Mouse (Mus musculus) CD8-positive naive resting alpha-beta T cell, adult 2 months (primary cell): ENCODE results near the gene Slco2a1.

Experiments used
- DNase-seq, 2 experiments: peaks; one replicate each; pipeline ENCODE4 v3.0.0; 2022; ENCODE audit warnings: low read depth in 2 of 2, low spot score in 2 of 2

The Slco2a1 gene

DNA sequence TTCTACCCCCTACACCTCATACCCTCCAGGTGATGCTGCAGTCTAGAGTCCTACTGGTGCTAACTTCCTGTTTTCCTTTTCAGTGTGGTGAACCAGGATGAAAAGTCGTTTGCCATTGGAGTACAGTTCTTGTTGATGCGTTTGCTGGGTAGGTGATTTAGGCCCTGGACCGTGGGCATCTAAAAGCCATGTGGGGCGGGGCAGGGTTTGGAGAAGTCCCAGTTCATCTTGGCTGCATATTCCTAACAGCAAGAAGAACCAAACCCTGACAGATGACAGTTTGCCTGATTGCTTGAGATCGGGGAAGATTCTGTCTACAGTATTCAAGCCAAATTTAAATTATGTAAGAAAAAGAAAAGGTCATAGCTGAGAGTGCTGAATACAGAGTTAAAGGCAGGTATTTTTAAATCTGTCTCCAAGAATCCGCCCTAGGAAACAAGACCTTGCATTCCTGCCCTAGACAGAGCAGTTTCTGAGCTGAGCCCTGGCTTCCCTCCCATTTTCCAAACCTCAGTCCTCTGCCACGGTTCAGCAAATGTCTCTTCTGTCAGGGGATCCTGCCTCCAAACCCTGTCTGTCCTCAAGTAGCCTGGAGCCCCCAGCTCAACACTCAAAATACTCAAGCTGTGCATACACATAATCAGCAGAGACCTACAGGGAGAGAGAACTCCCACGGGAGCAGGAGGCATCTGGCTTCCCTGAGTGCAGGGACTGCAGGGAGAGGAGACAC, 93.9 kb downstream of the Slco2a1 start:
- DNase-seq = no peak

GRCm38 (mm10) chr9:103083405-103083804, 94.9 kb downstream of the Slco2a1 start:
- no peak for DNase-seq

- no peak for DNase-seq
These were observed 98.2 kb downstream of the Slco2a1 start for GRCm38 (mm10) chr9:103086736-103087135.

- DNase-seq = no peak
These were observed 98.8 kb downstream of the Slco2a1 start for GRCm38 (mm10) chr9:103087301-103087700.

- DNase-seq = no peak
These were observed 100.1 kb downstream of the Slco2a1 start for GRCm38 (mm10) chr9:103088661-103089060.

DNA sequence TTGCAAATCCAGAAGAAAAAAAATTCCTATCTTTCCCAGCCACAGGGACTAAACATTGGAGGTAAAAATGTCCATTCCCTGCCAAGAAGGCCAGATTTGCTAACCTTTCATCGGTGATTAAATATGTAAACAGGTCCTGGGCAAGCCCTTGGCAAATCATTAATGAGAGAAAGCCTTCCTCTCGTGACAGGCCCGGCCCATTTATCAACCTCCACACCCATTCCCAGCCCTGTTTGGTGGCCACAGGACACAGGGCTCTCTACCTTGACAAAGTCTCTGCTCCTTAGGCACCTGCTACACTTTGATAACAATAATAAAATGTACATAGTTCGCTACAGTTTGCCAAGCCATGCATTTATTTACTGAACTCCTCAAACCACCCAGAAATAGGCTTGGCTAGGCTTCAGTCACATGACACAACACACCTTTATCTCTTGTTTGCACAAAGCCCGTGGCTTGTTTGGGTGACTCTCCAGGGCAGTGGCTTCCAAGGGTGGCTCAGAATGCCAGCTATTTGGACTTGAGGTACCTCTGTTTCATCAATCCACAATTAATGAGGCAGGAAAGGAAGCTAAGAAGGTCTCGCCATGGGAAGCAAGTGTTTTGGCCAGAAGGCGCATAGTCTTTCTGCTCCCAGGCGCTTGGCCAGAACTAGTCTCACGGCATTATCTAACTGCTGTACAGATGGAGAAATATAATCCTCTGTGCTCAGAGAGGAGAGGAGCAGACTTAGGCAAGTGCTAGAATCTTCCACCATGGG, 101.8 kb downstream of the Slco2a1 start:
- DNase-seq = no peak

DNA sequence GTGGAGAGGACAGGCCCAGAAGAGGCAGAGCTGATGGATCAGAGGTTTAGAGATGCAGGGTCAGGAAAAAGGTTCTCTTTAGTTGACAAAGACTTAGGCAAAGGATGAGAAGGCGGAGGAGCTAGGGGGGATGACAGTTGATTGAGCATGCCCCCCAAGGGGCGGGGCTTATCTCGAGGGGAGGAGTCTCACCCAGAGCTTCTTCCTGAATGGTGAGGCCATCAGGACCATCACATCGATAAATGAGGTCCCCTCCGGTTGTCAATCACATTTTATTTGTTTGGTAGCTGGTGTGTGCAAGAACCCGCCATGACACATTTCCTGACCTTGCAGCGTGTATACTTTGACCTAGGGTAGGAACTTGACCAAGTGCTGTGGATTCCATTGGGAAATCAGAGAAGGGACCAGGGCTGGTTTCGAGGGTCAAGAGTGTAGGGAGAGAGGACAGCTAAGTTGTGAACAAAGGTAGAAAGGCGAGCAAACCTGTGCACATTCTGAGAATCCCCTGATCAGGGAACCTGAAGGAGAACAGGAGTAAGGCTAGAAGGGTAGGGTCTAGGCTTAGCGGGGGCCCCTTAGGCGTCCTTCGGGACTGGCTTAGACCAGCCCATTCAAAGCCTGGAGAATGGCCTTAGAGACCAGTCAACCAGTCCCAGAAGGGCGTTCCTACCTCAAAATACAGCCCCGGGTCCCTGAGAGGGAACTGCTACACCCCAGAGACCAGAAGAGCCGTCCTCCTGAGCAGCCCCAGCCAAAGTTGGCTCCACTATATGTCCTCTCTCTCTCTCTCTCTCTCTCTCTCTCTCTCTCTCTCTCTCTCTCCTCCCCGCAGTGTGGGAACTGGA, 102.7 kb downstream of the Slco2a1 start:
- no peak for DNase-seq

DNA sequence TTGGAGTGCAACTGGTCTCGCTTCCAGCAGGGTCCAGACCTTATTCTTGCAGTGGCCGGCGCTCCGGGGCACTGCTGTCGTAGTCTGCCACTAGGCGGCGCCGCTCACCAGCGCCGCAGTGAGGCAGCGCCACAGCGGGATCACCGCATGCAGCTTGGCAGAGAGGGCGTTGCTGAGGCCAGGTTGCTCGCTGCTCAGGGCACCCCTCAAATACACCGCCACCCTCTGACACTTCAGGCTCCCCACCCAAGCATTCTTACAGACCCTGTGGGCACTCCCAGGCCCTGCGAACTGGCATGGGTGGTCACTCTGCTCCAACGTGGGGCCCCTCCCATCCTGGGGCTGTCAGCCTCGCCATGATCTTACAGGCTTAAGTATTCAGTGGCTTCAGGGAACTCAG, 103.7 kb downstream of the Slco2a1 start:
- DNase-seq = peak; percentile 32 to 42

DNA sequence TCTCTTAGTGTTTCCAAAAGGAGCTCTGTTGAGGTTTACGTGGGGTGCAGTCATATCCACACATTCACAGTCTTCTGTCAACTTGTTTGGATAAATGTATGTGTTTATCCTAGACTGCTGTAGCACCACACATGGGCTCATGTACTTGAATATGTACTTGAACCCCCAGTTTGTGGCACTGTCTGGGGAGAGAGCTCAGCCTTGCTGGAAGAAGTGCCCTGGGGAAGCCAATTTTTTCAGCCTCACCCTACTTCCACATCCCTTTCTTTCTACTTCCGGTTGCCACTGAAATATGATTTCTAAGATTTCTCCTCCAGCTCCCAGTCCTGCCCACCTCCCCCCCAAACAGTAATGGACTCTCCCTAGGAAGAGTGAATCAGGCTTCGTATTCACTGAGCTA, 105.2 kb downstream of the Slco2a1 start:
- no peak for DNase-seq

DNA sequence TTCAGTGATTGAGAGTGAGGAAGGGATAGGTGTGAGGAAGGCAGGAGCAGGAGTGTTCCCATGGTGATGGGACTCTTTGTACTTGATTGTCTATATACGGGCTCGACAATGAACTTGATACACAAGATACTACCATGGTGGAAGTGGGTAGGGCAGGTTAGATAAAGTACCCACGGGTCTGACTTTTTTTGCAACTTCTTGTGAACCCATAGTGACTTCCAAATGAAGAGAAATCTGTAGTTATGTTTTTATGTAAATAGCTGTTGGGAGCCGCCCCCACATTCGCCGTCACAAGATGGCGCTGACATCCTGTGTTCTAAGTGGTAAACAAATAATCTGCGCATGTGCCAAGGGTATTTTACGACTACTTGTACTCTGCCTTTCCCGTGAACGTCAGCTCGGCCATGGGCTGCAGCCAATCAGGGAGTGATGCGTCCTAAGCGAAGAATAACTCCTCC, 119.9 kb downstream of the Slco2a1 start:
- peak in 1 of 2 experiments; percentile 28 for DNase-seq

GRCm38 (mm10) chr9:103108943-103109670, 120.6 kb downstream of the Slco2a1 start:
- DNase-seq = no peak

GRCm38 (mm10) chr9:103109911-103110310, 121.4 kb downstream of the Slco2a1 start:
- no peak for DNase-seq

DNA sequence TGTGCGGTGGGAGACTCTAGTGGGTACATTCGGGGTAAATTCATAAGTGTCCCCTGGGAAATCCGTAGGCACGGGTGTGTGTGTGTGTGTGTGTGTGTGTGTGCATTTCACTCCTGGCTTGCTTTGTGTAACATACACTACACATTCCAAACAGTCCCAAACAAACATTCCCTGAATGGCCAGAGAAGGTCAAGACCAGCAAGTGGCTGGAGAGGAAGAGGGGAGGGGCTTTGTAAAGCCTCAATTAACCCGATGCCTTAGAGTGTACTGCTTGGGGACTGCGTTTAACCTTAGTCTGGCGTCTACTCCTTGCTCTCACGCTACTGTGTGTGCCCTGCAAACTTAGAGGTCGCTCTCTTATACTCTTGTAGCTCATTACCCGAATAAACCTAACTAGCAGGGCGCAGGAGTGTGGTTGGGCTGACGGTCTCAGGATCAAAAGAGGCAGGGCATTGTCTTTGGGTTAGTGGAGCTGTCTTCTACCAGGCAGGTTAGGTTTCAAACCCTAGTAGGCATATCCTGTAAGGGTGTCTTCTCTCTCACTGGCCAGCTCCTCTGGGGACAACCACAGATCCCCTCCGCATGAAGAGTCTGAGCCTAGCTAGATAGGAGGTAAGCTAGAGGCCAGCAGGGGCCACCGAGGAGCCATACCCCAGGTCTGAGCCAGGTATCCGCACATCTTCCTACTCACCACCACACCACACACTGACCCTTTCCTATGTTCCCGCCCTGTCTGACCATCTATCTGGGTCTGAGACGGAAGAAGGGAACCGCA, 122.4 kb downstream of the Slco2a1 start:
- no peak for DNase-seq

DNA sequence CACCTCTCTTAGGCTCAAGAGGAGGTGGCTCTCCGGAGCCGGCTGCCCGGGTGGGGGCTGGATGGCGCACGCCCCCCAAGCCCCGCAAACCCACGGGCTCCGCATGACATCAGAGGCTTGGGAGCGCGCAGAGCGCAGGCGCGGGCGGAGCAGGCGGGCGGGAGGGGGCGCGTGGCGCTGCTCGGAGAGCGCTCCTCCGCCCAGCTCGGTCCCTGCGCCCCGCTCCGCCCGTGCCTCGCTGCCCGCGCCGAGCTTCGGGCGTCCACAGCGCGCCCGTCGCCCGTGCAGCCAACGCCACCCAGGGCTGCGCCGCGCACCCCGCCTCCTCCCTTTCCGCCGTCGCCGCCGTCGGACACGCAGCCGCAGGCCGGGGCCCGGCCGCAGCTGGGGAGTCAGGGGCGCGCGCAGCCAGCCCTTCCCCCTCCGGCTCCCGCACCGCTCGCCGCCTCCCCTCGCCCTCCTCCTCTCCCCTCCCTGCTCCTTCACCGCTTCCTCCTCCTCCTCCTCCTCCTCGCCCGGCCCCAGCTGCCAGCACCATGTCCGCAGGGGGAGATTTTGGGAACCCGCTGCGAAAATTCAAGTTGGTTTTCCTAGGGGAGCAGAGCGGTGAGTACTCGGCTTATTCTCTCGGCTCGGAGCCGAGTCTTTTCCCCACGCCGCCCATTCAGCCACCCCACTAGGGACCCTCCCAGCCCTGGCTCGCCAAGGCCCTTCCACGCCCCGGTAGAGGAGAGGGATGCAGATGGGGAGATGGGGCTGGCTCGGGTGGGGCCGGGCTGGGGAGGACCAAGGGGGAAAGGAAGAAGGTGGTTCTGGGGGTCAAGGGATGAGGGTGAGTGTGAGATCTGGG, 123.3 kb downstream of the Slco2a1 start, which contains the start of gene Rab6b:
Rab6b (plus strand) TSS at position 167 of the 850 bp plus-strand sequence.
- no peak for DNase-seq

DNA sequence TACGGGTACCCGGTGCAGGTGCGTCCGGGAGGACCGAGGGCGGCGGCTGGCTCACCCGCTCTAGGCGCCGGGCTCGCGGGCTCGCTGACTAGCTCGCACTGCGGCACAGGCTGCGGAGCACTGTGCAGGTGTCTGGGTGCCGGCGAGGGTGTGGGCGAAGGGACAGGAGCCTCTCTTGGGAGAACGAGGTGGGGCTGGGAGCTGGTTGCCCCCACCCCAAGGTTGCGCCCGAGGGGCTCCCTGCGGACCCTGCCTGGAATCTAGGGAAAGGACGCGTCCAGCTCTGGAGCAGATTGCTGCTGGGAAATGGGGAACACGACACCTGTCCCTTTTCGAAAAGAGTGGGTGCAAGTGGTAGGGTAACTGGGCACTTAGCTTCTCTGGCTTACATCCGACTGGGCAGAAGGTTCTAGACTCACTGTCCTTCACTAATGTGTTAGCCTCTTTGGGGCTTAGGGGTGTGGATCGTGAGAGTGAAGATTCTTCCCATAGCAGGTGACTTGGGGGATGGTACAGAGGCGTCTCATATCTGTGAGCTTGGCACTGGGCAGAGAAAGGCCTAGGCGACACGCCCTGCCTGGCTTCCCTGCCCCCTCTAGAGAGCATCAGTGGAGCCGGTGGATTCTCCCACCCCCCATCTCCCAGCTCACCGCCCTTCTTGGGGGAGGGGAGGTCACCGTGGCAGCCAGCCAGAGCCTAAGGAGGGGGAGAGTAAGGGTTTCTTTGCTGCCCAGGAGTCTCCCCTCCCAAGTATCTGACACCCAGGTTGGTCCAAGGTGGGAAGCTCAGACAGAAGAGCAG, 124.2 kb downstream of the Slco2a1 start:
- no peak for DNase-seq

- DNase-seq = no peak
These were observed 124.8 kb downstream of the Slco2a1 start for GRCm38 (mm10) chr9:103113351-103113750.

DNA sequence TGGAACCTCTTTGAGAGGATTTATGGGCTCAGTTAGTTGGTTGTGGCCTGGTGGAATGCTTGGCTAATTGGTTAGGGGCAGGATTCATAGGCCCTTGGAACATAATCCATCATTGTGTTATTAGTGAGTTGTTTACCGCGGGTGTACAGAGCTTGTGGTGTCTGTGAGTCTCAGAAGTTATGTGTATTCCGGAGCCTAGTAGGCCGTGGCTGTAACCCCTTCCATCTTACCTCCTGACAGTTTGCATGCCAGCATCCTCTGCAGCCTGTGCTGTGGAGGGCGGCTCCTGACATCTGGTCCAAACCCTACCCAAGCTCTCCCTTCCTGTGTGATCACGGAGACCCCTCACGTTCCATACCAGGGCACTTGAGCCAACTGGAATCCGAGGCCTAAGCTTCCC, 125.8 kb downstream of the Slco2a1 start:
- no peak for DNase-seq

GRCm38 (mm10) chr9:103114901-103115300, 126.4 kb downstream of the Slco2a1 start:
- no peak for DNase-seq
